Mouse (Mus musculus): Measurements from ENCODE around the gene Dnah17. TPM values are rescaled to one million over a fixed set of nuclear protein-coding genes. Genes with fewer than 3 reads are reported as not detected.

Gene Dnah17
- polyA plus RNA-seq, 1 experiment from 2014 or later = 0.06 TPM

GRCm38 (mm10) chr11:118160763-118161162 lies 30.3 kb upstream of the Dnah17 start:
- Histone ChIP-seq H3K4me3 (no peak overlapping the region), H3K4me1 (replicated peaks) (peaks cover 41% of the 10 kb centered on the region), H3K9ac (no peak overlapping the region; the same call in 1 of the 2 replicates), H3K36me3 (peaks cover 6% of the 10 kb centered on the region; the same call in 1 of the 2 replicates), H3K9me3 (replicated peaks) (no peaks in the 10 kb centered on the region), H3K4me2 (no peak overlapping the region), H3K27me3 (no peaks in the 10 kb centered on the region), H3K27ac (peak overlapping the region; percentile 82)
- ATAC-seq (replicated peaks; ENCODE audit: insufficient number of reproducible peaks, insufficient read depth, low FRiP score, low read depth) = peak; percentile 61; the same call in 1 of the 2 replicates
- 40% methylated on average over 2 of the region's 2 CpGs for WGBS

GRCm38 (mm10) chr11:118158753-118159152 lies 28.3 kb upstream of the Dnah17 start:
- Histone ChIP-seq H3K27me3 (no peaks in the 10 kb centered on the region), H3K27ac (no peak overlapping the region), H3K4me2 (no peak overlapping the region), H3K9me3 (replicated peaks) (no peaks in the 10 kb centered on the region), H3K9ac (no peak overlapping the region), H3K4me3 (no peak overlapping the region), H3K36me3 (no peaks in the 10 kb centered on the region; the same call in 1 of the 2 replicates), H3K4me1 (replicated peaks) (peaks cover 27% of the 10 kb centered on the region)
- no peak for ATAC-seq (replicated peaks; ENCODE audit: insufficient number of reproducible peaks, insufficient read depth, low FRiP score, low read depth)
- 60% methylated on average over 4 of the region's 4 CpGs for WGBS

GRCm38 (mm10) chr11:118156480-118157060 lies 26.1 kb upstream of the Dnah17 start:
- H3K9me3 ChIP-seq (replicated peaks) = no peaks in the 10 kb centered on the region
- H3K36me3 ChIP-seq = no peaks in the 10 kb centered on the region
- no peaks in the 10 kb centered on the region for H3K27me3 ChIP-seq
- no peak overlapping the region; the same call in 1 of the 2 replicates for H3K27ac ChIP-seq
- ATAC-seq (replicated peaks; ENCODE audit: insufficient number of reproducible peaks, insufficient read depth, low FRiP score, low read depth) = no peak
- peaks cover 27% of the 10 kb centered on the region for H3K4me1 ChIP-seq (replicated peaks)
- no peak overlapping the region for H3K4me2 ChIP-seq
- no peak overlapping the region for H3K4me3 ChIP-seq
- no peak overlapping the region for H3K9ac ChIP-seq
- 75% methylated on average over 8 of the region's 8 CpGs for WGBS

GRCm38 (mm10) chr11:118152964-118153363 lies 22.5 kb upstream of the Dnah17 start:
- no peaks in the 10 kb centered on the region for H3K27me3 ChIP-seq
- no peaks in the 10 kb centered on the region for H3K9me3 ChIP-seq (replicated peaks)
- H3K4me3 ChIP-seq = no peak overlapping the region
- H3K9ac ChIP-seq = no peak overlapping the region
- 58% methylated on average over 4 of the region's 4 CpGs for WGBS
- peak overlapping the region; percentile 55; the same call in 1 of the 2 replicates for H3K27ac ChIP-seq
- peaks cover 32% of the 10 kb centered on the region for H3K4me1 ChIP-seq (replicated peaks)
- H3K36me3 ChIP-seq = no peaks in the 10 kb centered on the region
- no peak for ATAC-seq (replicated peaks; ENCODE audit: insufficient number of reproducible peaks, insufficient read depth, low FRiP score, low read depth)
- H3K4me2 ChIP-seq = no peak overlapping the region

DNA sequence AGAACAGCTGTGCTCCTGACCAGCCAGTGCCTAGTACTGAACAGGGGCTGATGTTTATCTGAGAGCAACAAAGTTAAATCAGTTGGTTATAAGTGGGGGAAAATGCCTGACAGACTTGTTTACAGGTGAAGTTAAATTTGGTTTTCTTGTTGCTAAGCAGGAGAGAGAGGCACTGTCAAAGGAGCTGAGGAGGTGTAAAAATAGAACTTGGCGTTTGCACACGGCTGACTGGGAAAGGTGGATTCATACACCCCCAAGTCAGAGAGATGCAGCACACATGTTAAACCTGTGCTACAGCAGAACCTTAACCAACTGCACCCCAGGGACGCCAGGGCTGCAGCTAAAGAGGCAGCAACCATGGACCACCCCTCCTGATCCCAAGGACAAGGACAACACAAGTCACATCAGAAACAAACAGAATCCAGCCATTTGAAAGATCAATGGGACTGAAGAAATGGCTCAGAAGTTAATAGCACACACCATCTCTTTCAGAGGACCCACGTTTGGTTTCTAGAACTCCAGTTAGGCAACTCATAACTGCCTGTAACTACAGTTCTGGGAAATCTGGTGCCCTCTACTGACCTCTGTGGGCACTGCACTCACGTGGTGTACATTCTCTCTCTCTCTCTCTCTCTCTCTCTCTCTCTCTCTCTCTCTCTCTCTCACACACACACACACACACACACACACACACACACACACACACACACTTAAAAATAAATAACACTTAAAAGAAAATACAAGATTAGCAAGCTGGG lies 21.2 kb upstream of the Dnah17 start:
- no peak overlapping the region for H3K4me2 ChIP-seq
- peak overlapping the region; percentile 87 for H3K27ac ChIP-seq
- no peak overlapping the region for H3K4me3 ChIP-seq
- H3K27me3 ChIP-seq = no peaks in the 10 kb centered on the region
- no peaks in the 10 kb centered on the region for H3K36me3 ChIP-seq
- H3K9me3 ChIP-seq (replicated peaks) = no peaks in the 10 kb centered on the region
- no peak overlapping the region for H3K9ac ChIP-seq
- H3K4me1 ChIP-seq (replicated peaks) = peaks cover 32% of the 10 kb centered on the region
- ATAC-seq (replicated peaks; ENCODE audit: insufficient number of reproducible peaks, insufficient read depth, low FRiP score, low read depth) = no peak
- whole genome bisulfite sequencing = 69% methylated on average over 5 of the region's 5 CpGs

- Histone ChIP-seq H3K36me3 (no peaks in the 10 kb centered on the region), H3K4me2 (peak overlapping the region; percentile 4; the same call in 1 of the 2 replicates), H3K4me1 (replicated peaks) (peaks cover 38% of the 10 kb centered on the region), H3K9me3 (replicated peaks) (no peaks in the 10 kb centered on the region), H3K4me3 (no peak overlapping the region), H3K9ac (peak overlapping the region; percentile 18; the same call in 1 of the 2 replicates), H3K27me3 (no peaks in the 10 kb centered on the region), H3K27ac (peak overlapping the region; percentile 87)
- WGBS = 27% methylated on average over 9 of the region's 9 CpGs
- peak; percentile 64 for ATAC-seq (replicated peaks; ENCODE audit: insufficient number of reproducible peaks, insufficient read depth, low FRiP score, low read depth)
Observed at GRCm38 (mm10) chr11:118150115-118150701, 19.8 kb upstream of the Dnah17 start.

DNA sequence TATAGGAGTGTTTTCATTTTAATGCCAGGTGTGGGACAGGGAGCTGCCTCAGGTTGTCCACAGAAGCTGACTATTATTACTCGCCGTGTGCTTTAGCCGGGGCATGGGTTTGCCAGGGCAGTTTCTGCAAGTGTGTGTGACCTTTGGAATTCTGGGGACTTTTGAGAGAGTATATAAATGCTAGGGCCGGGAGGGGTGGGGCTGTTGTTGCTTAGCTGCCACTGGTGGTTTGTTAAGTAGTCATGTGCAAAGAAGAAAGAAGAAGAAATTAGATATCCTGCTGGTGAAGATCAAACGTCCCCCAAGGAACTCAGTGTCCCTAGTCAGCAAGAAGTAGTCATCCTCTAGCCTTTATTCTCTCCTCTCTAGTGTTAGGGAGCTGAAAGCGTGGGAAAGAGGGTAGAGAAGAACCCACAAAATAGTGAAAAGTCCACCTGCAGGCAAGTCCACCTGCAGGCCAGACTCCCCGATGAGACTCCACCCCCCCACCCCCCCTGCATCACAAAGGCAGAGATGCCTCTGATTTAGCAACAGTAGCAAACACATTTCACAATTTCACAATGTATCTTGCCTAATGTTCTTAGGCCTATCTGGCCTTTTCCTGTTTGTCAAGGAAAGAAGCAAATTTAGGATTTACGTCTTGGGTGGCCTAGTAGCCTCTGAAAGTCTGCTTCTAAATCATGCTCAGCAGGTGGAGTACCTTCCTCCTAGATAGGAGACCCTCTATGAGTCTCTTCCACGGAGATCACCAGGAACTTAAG lies 17.6 kb upstream of the Dnah17 start:
- Histone ChIP-seq H3K4me2 (no peak overlapping the region), H3K9me3 (replicated peaks) (no peaks in the 10 kb centered on the region), H3K9ac (no peak overlapping the region), H3K27ac (no peak overlapping the region; the same call in 1 of the 2 replicates), H3K4me1 (replicated peaks) (peaks cover 34% of the 10 kb centered on the region), H3K27me3 (no peaks in the 10 kb centered on the region), H3K4me3 (no peak overlapping the region), H3K36me3 (no peaks in the 10 kb centered on the region)
- ATAC-seq (replicated peaks; ENCODE audit: insufficient number of reproducible peaks, insufficient read depth, low FRiP score, low read depth) = no peak
- 75% methylated on average over 9 of the region's 9 CpGs for WGBS

DNA sequence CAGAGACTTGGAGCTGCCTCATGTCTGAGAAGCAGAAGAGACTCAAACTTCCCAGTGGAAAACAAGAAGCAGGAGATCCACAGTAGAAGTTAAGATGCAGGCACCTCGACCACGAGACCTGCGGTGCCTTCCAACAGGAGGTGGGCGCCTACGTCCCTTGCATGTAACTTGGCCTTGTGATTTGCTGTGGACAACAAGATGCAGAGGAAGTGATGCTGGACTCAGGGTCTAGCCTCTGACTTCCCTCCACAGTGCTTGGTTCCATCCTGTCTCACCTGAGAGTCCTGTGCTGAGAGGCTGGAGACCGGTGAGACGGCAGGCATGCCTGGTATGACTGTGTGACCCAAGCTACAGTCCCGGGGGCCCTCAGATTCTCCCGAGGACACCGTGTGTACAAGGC lies 16.0 kb upstream of the Dnah17 start:
- no peak overlapping the region for H3K9ac ChIP-seq
- ATAC-seq (replicated peaks; ENCODE audit: insufficient number of reproducible peaks, insufficient read depth, low FRiP score, low read depth) = no peak
- H3K4me3 ChIP-seq = no peak overlapping the region
- peak overlapping the region; percentile 44; the same call in 1 of the 2 replicates for H3K4me2 ChIP-seq
- peak overlapping the region; percentile 75 for H3K27ac ChIP-seq
- H3K36me3 ChIP-seq = no peaks in the 10 kb centered on the region
- H3K9me3 ChIP-seq (replicated peaks) = no peaks in the 10 kb centered on the region
- peaks cover 35% of the 10 kb centered on the region for H3K4me1 ChIP-seq (replicated peaks)
- H3K27me3 ChIP-seq = no peaks in the 10 kb centered on the region
- 91% methylated on average over 10 of the region's 10 CpGs for WGBS

DNA sequence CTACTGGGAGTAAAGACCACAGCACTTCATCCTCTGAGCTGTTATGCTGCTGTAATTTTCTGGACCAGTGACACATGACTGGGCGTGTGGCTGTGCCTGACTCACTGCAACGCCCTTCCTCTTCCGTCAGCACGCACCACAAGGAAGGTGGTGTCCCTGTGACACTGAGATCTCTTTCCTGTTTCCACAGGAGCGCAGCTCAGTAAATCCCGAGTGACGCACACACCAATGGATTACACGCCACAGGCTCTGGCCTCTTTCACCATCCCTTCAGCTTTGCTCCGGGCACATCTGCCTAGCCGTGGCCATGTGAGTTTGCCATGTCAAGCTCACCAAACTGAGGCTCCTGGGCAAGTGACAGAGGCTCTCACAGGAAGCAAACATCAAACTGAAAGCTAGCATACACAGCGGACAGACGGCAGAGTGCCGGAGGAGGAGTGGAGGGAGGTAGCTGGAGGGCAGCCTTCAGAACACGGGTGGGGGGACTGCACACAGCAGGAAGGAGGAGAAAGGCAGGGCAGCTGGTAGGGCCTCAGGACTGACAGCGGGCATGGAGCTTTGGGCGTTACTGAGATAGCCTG lies 15.4 kb upstream of the Dnah17 start:
- 58% methylated on average over 16 of the region's 16 CpGs for WGBS
- H3K27me3 ChIP-seq = no peaks in the 10 kb centered on the region
- H3K9me3 ChIP-seq (replicated peaks) = no peaks in the 10 kb centered on the region
- peak overlapping the region; percentile 75 for H3K27ac ChIP-seq
- H3K4me2 ChIP-seq = peak overlapping the region; percentile 44
- no peaks in the 10 kb centered on the region for H3K36me3 ChIP-seq
- peak overlapping the region; percentile 12; the same call in 1 of the 2 replicates for H3K4me3 ChIP-seq
- no peak overlapping the region; the same call in 1 of the 2 replicates for H3K9ac ChIP-seq
- peak; percentile 30 for ATAC-seq (replicated peaks; ENCODE audit: insufficient number of reproducible peaks, insufficient read depth, low FRiP score, low read depth)
- peaks cover 34% of the 10 kb centered on the region for H3K4me1 ChIP-seq (replicated peaks)

DNA sequence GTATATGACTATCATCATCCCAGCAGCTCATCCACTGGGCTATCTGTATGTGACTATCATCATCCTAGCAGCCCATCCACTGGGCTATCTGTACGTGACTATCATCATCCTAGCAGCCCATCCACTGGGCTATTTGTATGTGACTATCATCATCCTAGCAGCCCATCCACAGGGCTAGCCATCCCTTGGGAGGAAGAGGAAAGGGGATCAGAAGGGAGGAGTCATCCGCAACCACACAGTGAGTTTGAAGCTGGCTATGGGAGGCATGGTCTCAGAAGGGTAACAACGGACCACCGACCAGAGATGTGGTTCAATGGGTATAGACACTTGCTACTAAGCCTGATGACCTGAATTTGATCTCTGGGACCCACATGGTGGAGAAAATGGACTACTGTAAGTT lies 14.7 kb upstream of the Dnah17 start:
- Histone ChIP-seq H3K4me3 (no peak overlapping the region), H3K9me3 (replicated peaks) (no peaks in the 10 kb centered on the region), H3K4me2 (no peak overlapping the region), H3K27me3 (no peaks in the 10 kb centered on the region), H3K27ac (peak overlapping the region; percentile 75; the same call in 1 of the 2 replicates), H3K4me1 (replicated peaks) (peaks cover 32% of the 10 kb centered on the region), H3K36me3 (no peaks in the 10 kb centered on the region), H3K9ac (no peak overlapping the region)
- ATAC-seq (replicated peaks; ENCODE audit: insufficient number of reproducible peaks, insufficient read depth, low FRiP score, low read depth) = no peak
- 88% methylated on average over 4 of the region's 4 CpGs for WGBS
